Comparison of ENCODE assay signal across 18 mouse cellular contexts in genomic region chr14:58801402-58801861, GRCm38 (mm10).
"Had no signal": no experiment of that assay in that cellular context is flagged by ENCODE, and none has a peak within 500 bp of the region (broad histone marks: within the 10 kb centered on the region; RNA-seq: fewer than 3 reads in every experiment).

No protein-coding gene starts in this region.

- H3K27ac ChIP-seq: midbrain, embryonic 10.5 days; midbrain, embryonic 12.5 days; neural tube, embryonic 13.5 days; neural tube, embryonic 15.5 days had no signal

- H3K36me3 ChIP-seq: midbrain, embryonic 10.5 days; midbrain, embryonic 12.5 days; neural tube, embryonic 13.5 days; neural tube, embryonic 15.5 days had no signal

- H3K4me2 ChIP-seq: lung, embryonic 14.5 days; midbrain, embryonic 12.5 days; neural tube, embryonic 13.5 days; neural tube, embryonic 15.5 days had no signal

- H3K9me3 ChIP-seq: midbrain, embryonic 10.5 days; midbrain, embryonic 12.5 days; neural tube, embryonic 13.5 days; neural tube, embryonic 15.5 days had no signal

- ATAC-seq: midbrain, embryonic 16.5 days had no signal

- H3K9ac ChIP-seq: lung, embryonic 14.5 days; midbrain, embryonic 12.5 days; neural tube, embryonic 13.5 days; neural tube, embryonic 15.5 days had no signal

- H3K27me3 ChIP-seq: midbrain, embryonic 12.5 days; neural tube, embryonic 13.5 days; neural tube, embryonic 15.5 days had no signal

- H3K4me3 ChIP-seq: midbrain, embryonic 10.5 days; midbrain, embryonic 12.5 days; myocyte; neural tube, embryonic 13.5 days; neural tube, embryonic 15.5 days had no signal

- H3K4me1 ChIP-seq: midbrain, embryonic 10.5 days; midbrain, embryonic 12.5 days; neural tube, embryonic 13.5 days; neural tube, embryonic 15.5 days had no signal

- DNase-seq: lung, embryonic 14.5 days; lung, postnatal 10 days; lung, postnatal 4 days; midbrain, embryonic 14.5 days; retina, postnatal 1 day; right cerebral cortex, adult 18-20 months; right cerebral cortex, postnatal 25 days; right cerebral cortex, postnatal 4 days; spleen, adult 18-20 months; thymus, adult 18-20 months; thymus, postnatal 14 days; thymus, postnatal 36 days had no signal
